Mouse (Mus musculus) olfactory bulb, adult 2 months (tissue): Measurements from ENCODE around the gene Pwp2.

Experiments used
- CTCF ChIP-seq: fragments of 200-500 bp; IDR thresholded peaks from 2 replicates; pipeline ENCODE4 v1.5.1; 2012; ENCODE audit warnings: low read depth, mild to moderate bottlenecking, low read length, moderate library complexity; ENCODE audit not compliant: insufficient read depth
- POLR2A ChIP-seq: fragments of 200-500 bp; IDR thresholded peaks from 2 replicates; pipeline ENCODE4 v1.6.1; 2012; ENCODE audit warnings: mild to moderate bottlenecking, low read depth, low read length, moderate library complexity; ENCODE audit not compliant: insufficient read depth

GRCm38 (mm10) chr10:78163923-78164322 lies 21.0 kb downstream of the Pwp2 start:
- TF ChIP-seq CTCF (no peak), POLR2A (no peak)
